Mouse (Mus musculus) C2C12 (cell line): Measurements from ENCODE around the gene Ap5s1.

Source experiments
- CEBPB ChIP-seq: IDR thresholded peaks from one replicate; pipeline ENCODE4 v1.6.1; 2011; ENCODE audit warnings: low read depth, mild to moderate bottlenecking, control low read depth, moderate library complexity
- CTCF ChIP-seq: IDR thresholded peaks from one replicate; pipeline ENCODE4 v1.5.1; 2011; ENCODE audit not compliant: control insufficient read depth, insufficient read depth, insufficient read length
- FOSL1 ChIP-seq: IDR thresholded peaks from one replicate; pipeline ENCODE4 v1.8.0; 2011; ENCODE audit warnings: mild to moderate bottlenecking, low read length; ENCODE audit not compliant: poor library complexity, insufficient read depth, severe bottlenecking
- MAX ChIP-seq: IDR thresholded peaks from one replicate; pipeline ENCODE4 v1.6.1; 2011; ENCODE audit warnings: mild to moderate bottlenecking, control low read depth
- MYOG ChIP-seq: IDR thresholded peaks from one replicate; pipeline ENCODE4 v1.6.1; 2011; ENCODE audit not compliant: control insufficient read depth, insufficient read length; ENCODE audit errors: extremely low read depth
- USF1 ChIP-seq: IDR thresholded peaks from one replicate; pipeline ENCODE4 v1.6.1; 2011; ENCODE audit warnings: low read depth, mild to moderate bottlenecking, control low read depth, moderate library complexity

- no peak for TF ChIP-seq CTCF
- TF ChIP-seq MAX: no peak
- no peak for TF ChIP-seq CEBPB
- no peak for TF ChIP-seq USF1
- TF ChIP-seq MYOG: no peak
- TF ChIP-seq FOSL1: no peak
Observed at GRCm38 (mm10) chr2:131209125-131209795, 2.4 kb downstream of the Ap5s1 start.
